Mouse (Mus musculus) liver, adult 2 months (tissue): ENCODE measurements at regions not wholly inside any gene's neighbourhood (a gene's known extent, or its start where the extent isn't known, plus 50 kb on each side); places are given as distances from the start of the nearest gene placed in this dataset.

Experiments
- CTCF ChIP-seq: fragments of 200-500 bp; IDR thresholded peaks from 2 replicates; pipeline ENCODE4 v1.5.1; 2011; ENCODE audit warnings: low read depth, low read length, control low read depth
- POLR2A ChIP-seq: fragments of 200-500 bp; IDR thresholded peaks from 2 replicates; pipeline ENCODE4 v1.6.1; 2011; ENCODE audit warnings: low read length, control low read depth; ENCODE audit not compliant: insufficient read depth; ENCODE audit errors: extremely low read depth

DNA sequence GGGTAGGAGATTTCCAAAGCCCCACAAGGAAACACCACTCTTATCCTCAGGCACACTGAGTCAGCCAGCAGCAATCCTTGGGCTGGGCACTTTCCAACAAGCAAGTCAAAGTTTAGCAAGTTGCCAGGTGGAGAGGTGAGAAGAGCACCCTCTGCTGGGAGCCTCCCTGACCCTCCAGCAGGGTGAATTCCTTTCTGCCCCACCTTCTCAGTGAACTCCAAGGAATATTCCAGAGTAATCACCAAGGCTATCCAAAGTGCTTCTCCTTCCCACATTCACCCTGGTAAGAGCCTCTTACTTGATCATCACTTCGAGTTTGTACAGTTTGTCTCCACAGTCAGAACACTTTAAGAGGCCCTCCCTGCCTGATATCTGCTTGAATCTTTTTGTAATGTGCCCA is 162.8 kb upstream of the Slc24a5 start:
- TF ChIP-seq POLR2A = no peak
- peak; percentile 57 for TF ChIP-seq CTCF
